Mouse (Mus musculus): Measurements from ENCODE around the gene Eipr1. TPM values are rescaled to one million over a fixed set of nuclear protein-coding genes. Genes with fewer than 3 reads are reported as not detected.

The Eipr1 gene
- 79.2 and 85.6 TPM in 2 replicates for polyA plus RNA-seq (2015; fragmentation: Nextera tagmentation; extraction: Ambion mirVana)

- Histone ChIP-seq H3K4me3 (peak within 1 kb of the TSS; percentile 89), H3K27me3 (replicated peaks) (no peaks in the 10 kb centered on the region), H3K9ac (peak within 1 kb of the TSS; percentile 53), H3K36me3 (replicated peaks) (0 out of 2 replicates have a peak, but pooled peaks cover 6% of the 10 kb centered on the region), H3K4me2 (peak within 1 kb of the TSS; percentile 90), H3K9me3 (no peaks in the 10 kb centered on the region), H3K27ac (peak within 1 kb of the TSS; percentile 75), H3K4me1 (peaks cover 41% of the 10 kb centered on the region)
- WGBS, result 5% methylated on average over 36 of the region's 36 CpGs
- ATAC-seq (replicated peaks), result peak; percentile 86
Observed at GRCm38 (mm10) chr12:28751508-28752263, at the start of gene Eipr1. Gene Eipr1 (plus strand): TSS chr12:28751803.

DNA sequence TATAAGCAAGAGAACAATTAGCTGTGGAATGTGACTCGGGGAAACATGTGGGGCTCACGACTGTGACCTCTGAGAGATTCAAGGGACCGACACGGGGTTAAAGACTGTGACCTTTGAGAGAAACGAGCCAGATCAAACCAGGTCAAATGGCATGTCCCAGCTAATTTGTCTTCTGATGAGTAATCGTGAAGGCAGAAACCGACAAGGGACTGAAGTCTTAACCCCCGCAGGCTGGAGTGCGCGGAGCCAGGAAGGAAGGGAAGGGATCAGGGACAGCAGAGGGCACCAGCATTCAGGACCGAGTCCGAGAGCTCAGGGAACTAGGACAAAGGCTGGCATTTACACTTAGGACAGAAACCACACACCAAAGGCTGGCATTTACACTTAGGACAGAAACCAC lies 47.2 kb upstream of the Eipr1 start:
- H3K9me3 ChIP-seq, result no peaks in the 10 kb centered on the region
- H3K27me3 ChIP-seq (replicated peaks), result no peaks in the 10 kb centered on the region
- no peaks in the 10 kb centered on the region for H3K36me3 ChIP-seq (replicated peaks)
- ATAC-seq (replicated peaks), result no peak
- 10% methylated on average over 12 of the region's 12 CpGs for WGBS
- no peak overlapping the region for H3K27ac ChIP-seq
- H3K9ac ChIP-seq, result 0 out of 2 replicates have a peak overlapping the region, but pooled peaks have one; percentile 20
- H3K4me2 ChIP-seq, result 0 out of 2 replicates have a peak overlapping the region, but pooled peaks have one; percentile 8
- H3K4me3 ChIP-seq, result no peak overlapping the region
- H3K4me1 ChIP-seq, result peaks cover 29% of the 10 kb centered on the region

DNA sequence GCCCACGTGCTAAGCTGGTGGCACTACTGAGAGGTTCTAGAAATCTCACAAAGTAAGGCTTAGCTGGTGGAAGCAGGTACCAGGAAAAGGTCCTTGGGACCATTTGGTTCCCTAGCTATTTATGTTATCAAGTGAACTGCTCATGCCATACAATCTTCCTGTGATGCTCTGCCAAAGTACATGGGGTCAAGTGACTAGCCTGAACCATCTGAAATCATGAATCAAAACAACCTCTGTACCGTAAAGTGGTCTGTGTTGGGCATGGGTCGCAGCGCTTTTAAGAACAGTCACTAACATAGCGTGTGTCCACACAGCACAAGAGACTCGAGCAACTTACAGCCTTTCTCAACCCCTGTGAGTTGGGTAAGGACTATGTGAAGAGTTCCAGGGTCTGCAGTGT lies 46.4 kb upstream of the Eipr1 start:
- whole genome bisulfite sequencing, result 85% methylated on average over 6 of the region's 6 CpGs
- no peak overlapping the region for H3K4me2 ChIP-seq
- 0 out of 2 replicates have a peak overlapping the region, but pooled peaks have one; percentile 20 for H3K27ac ChIP-seq
- no peaks in the 10 kb centered on the region for H3K9me3 ChIP-seq
- H3K27me3 ChIP-seq (replicated peaks), result no peaks in the 10 kb centered on the region
- H3K4me3 ChIP-seq, result no peak overlapping the region
- ATAC-seq (replicated peaks), result no peak
- H3K36me3 ChIP-seq (replicated peaks), result no peaks in the 10 kb centered on the region
- no peak overlapping the region for H3K9ac ChIP-seq
- H3K4me1 ChIP-seq, result peaks cover 22% of the 10 kb centered on the region

DNA sequence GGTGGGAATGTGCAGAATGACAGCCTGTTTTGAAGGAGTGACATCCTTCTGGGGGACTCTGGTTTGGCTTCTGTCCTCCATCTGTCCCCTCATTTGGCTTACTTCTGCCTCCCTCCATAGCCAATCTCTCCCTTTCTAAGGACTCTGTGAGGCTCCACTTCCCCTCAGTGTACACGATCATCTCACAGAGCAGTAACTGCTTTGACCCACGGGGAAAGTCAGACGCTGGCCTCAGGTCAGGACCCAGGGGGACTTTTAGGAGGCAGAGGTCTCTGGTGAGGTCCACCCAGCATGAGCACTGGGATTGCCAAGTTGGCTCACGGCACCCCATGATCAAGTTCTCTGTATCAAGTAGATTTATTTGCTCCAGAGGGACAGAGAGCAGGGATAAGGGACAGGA lies 43.4 kb upstream of the Eipr1 start:
- Histone ChIP-seq H3K4me2 (no peak overlapping the region), H3K9me3 (no peaks in the 10 kb centered on the region), H3K4me1 (peaks cover 8% of the 10 kb centered on the region), H3K4me3 (no peak overlapping the region), H3K9ac (no peak overlapping the region), H3K27ac (no peak overlapping the region), H3K27me3 (replicated peaks) (no peaks in the 10 kb centered on the region), H3K36me3 (replicated peaks) (peaks cover 7% of the 10 kb centered on the region; the same call in 1 of the 2 replicates)
- WGBS, result 83% methylated on average over 4 of the region's 4 CpGs
- no peak for ATAC-seq (replicated peaks)

- H3K9me3 ChIP-seq, result no peaks in the 10 kb centered on the region
- H3K4me1 ChIP-seq, result no peaks in the 10 kb centered on the region
- peaks cover 8% of the 10 kb centered on the region; the same call in 1 of the 2 replicates for H3K36me3 ChIP-seq (replicated peaks)
- H3K27me3 ChIP-seq (replicated peaks), result no peaks in the 10 kb centered on the region
- ATAC-seq (replicated peaks), result no peak
- H3K9ac ChIP-seq, result no peak overlapping the region
- H3K4me2 ChIP-seq, result no peak overlapping the region
- H3K27ac ChIP-seq, result peak overlapping the region; percentile 60; the same call in 1 of the 2 replicates
- no peak overlapping the region for H3K4me3 ChIP-seq
- WGBS, result 60% methylated on average over 22 of the region's 22 CpGs
Observed at GRCm38 (mm10) chr12:28710566-28711185, 40.9 kb upstream of the Eipr1 start.

DNA sequence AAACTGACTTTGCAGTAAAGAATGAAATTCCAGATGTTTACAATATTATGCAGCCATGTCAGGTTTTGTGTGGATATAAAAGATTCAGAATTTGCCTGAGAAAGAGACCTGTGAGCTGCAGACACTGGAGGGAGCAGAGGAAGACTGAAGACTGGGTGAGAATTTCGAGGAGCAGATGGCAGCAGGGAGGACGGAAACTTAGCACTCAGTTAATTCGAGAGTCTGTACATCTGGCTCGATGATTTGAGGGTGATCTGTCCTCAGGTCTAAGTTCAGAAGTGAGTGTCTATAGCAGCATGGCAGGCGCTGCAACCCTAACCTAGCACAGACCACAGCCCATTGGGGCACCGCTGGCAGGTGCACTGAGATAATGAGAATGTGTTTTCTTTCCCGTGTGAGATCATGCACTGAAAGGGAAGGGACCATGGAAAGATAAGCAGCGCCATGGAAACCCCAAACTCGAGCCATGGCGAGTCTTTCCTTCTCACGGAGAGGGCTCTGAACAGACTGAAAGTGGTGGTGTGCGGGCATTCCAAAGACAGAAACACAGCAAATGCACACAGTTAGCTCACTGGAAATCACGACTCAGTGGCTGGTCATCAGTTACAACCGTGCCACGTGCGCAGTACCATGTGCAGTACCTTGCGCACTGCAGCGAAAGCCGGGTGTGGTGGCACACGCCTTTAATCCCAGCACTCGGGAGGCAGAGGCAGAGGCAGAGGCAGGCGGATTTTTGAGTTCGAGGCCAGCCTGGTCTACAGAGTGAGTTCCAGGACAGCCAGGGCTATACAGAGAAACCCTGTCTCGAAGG lies 36.6 kb upstream of the Eipr1 start:
- WGBS, result 87% methylated on average over 24 of the region's 24 CpGs
- no peaks in the 10 kb centered on the region for H3K4me1 ChIP-seq
- H3K4me3 ChIP-seq, result no peak overlapping the region
- peaks cover 9% of the 10 kb centered on the region for H3K36me3 ChIP-seq (replicated peaks)
- H3K9ac ChIP-seq, result no peak overlapping the region
- no peak overlapping the region for H3K4me2 ChIP-seq
- H3K27ac ChIP-seq, result no peak overlapping the region
- no peaks in the 10 kb centered on the region for H3K9me3 ChIP-seq
- no peaks in the 10 kb centered on the region for H3K27me3 ChIP-seq (replicated peaks)
- ATAC-seq (replicated peaks), result no peak

- no peak overlapping the region for H3K9ac ChIP-seq
- WGBS, result 83% methylated on average over 2 of the region's 2 CpGs
- peaks cover 26% of the 10 kb centered on the region for H3K36me3 ChIP-seq (replicated peaks)
- H3K4me2 ChIP-seq, result no peak overlapping the region
- H3K9me3 ChIP-seq, result no peaks in the 10 kb centered on the region
- no peak overlapping the region for H3K4me3 ChIP-seq
- H3K4me1 ChIP-seq, result no peaks in the 10 kb centered on the region
- H3K27ac ChIP-seq, result no peak overlapping the region
- no peaks in the 10 kb centered on the region for H3K27me3 ChIP-seq (replicated peaks)
- ATAC-seq (replicated peaks), result no peak
Observed at GRCm38 (mm10) chr12:28717066-28717465, 34.5 kb upstream of the Eipr1 start.

DNA sequence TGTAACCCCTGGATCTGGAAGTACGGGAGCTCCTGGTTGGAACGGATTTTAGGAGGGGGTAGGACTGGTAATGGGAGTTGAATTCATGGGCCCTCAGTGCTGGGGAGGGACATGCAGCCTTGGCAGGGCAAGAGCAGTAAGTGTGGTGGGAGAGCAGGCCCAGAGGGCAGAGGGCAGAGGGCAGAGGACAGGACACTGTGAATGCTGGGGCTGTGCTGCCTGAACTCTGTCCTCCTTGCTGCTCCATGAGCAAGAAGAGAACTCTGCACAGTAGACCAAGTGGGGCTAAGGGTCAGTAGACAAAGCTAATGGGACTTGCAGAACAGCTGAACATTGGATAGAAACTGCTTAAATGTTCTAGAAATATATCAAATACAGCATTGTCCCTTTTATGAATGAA lies 33.5 kb upstream of the Eipr1 start:
- Histone ChIP-seq H3K4me1 (no peaks in the 10 kb centered on the region), H3K9ac (no peak overlapping the region)

GRCm38 (mm10) chr12:28724366-28724765 lies 27.2 kb upstream of the Eipr1 start:
- no peaks in the 10 kb centered on the region for H3K4me1 ChIP-seq
- H3K4me3 ChIP-seq, result no peak overlapping the region
- no peak for ATAC-seq (replicated peaks)
- H3K36me3 ChIP-seq (replicated peaks), result peaks cover 21% of the 10 kb centered on the region
- no peaks in the 10 kb centered on the region for H3K9me3 ChIP-seq
- H3K27me3 ChIP-seq (replicated peaks), result no peaks in the 10 kb centered on the region
- H3K4me2 ChIP-seq, result no peak overlapping the region
- H3K9ac ChIP-seq, result no peak overlapping the region
- H3K27ac ChIP-seq, result no peak overlapping the region
- 64% methylated on average over 3 of the region's 3 CpGs for WGBS

More for the DNA sequence above, 33.5 kb upstream of the Eipr1 start:
- H3K36me3 ChIP-seq (replicated peaks), result peaks cover 19% of the 10 kb centered on the region
- no peaks in the 10 kb centered on the region for H3K9me3 ChIP-seq
- 97% methylated on average over 2 of the region's 2 CpGs for WGBS
- ATAC-seq (replicated peaks), result no peak
- no peaks in the 10 kb centered on the region for H3K27me3 ChIP-seq (replicated peaks)
- H3K4me3 ChIP-seq, result no peak overlapping the region
- H3K27ac ChIP-seq, result no peak overlapping the region
- no peak overlapping the region for H3K4me2 ChIP-seq

DNA sequence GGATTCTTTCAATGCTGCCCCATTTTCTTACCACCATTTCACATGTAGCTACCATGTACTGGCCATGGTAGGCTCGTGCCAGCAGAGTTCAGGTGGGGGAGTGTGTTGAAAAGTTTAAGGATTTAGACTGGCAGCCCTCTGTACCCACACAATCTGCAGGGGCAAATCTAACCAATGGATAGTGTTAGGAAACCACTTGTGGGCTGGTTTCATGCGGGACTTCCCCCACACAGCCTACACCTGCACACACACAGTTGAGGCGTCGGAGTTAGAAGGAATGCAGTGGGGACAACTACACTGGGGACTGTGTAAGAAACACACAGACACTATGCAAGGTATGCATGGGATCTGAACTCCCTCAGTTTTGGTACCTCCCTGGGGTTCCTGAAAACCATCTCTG lies 25.4 kb upstream of the Eipr1 start:
- Histone ChIP-seq H3K4me2 (no peak overlapping the region), H3K9ac (no peak overlapping the region), H3K4me1 (no peaks in the 10 kb centered on the region), H3K36me3 (replicated peaks) (peaks cover 11% of the 10 kb centered on the region; the same call in 1 of the 2 replicates), H3K27ac (no peak overlapping the region), H3K4me3 (no peak overlapping the region), H3K27me3 (replicated peaks) (no peaks in the 10 kb centered on the region), H3K9me3 (no peaks in the 10 kb centered on the region)
- 93% methylated on average over 4 of the region's 4 CpGs for WGBS
- ATAC-seq (replicated peaks), result no peak

- 94% methylated on average over 5 of the region's 5 CpGs for WGBS
- no peak overlapping the region for H3K9ac ChIP-seq
- H3K4me1 ChIP-seq, result no peaks in the 10 kb centered on the region
- no peaks in the 10 kb centered on the region for H3K27me3 ChIP-seq (replicated peaks)
- no peak for ATAC-seq (replicated peaks)
- no peak overlapping the region for H3K4me3 ChIP-seq
- no peak overlapping the region for H3K4me2 ChIP-seq
- 0 out of 2 replicates have a peak, but pooled peaks cover 7% of the 10 kb centered on the region for H3K36me3 ChIP-seq (replicated peaks)
- H3K27ac ChIP-seq, result no peak overlapping the region
- no peaks in the 10 kb centered on the region for H3K9me3 ChIP-seq
Observed at GRCm38 (mm10) chr12:28727061-28727460, 24.5 kb upstream of the Eipr1 start.

GRCm38 (mm10) chr12:28732631-28733030 lies 19.0 kb upstream of the Eipr1 start:
- no peaks in the 10 kb centered on the region for H3K27me3 ChIP-seq (replicated peaks)
- no peak overlapping the region for H3K4me3 ChIP-seq
- no peak overlapping the region for H3K27ac ChIP-seq
- H3K9ac ChIP-seq, result no peak overlapping the region
- H3K9me3 ChIP-seq, result no peaks in the 10 kb centered on the region
- WGBS, result 93% methylated on average over 8 of the region's 8 CpGs
- H3K4me1 ChIP-seq, result no peaks in the 10 kb centered on the region
- ATAC-seq (replicated peaks), result no peak
- peaks cover 23% of the 10 kb centered on the region; the same call in 1 of the 2 replicates for H3K36me3 ChIP-seq (replicated peaks)
- H3K4me2 ChIP-seq, result no peak overlapping the region

All from midbrain, embryonic 15.5 days (tissue).